Mouse (Mus musculus): ENCODE data around the gene Prkar1a.

DNA sequence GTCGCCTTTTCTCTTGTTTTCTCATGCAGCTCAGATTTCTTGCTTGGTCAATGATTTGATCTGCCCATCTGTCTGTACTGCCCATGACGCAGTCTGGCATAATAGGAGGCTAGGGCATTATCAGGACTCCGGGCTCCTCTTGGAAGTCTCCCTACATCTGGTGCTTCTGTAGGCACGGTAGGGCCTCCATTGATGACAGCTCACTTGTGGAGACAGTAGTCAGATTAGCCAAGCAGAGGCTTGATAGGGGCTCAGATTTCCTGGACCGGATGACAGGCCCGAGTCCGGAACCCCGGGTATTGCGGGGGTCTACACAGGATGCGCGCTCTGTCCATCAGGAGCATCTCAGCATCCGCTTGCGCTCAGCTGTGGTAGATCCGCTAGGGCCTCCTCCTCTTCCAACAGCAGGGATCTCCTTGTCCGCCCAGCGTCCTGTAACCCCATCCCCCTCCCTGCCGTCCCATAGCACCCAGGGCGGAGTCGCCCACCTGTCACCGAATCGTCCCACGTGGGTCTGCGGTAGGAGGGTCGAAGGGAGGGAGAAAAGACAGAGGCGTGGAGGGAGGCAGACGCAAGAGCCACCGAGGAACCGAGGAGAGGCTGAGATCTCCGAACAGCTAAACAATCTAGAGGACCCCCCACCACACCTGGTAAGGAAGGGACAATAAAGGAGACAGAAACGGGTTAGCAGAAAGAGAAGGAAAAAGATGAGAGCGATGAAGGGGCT, 933 bp downstream of the Prkar1a start:
- TF ChIP-seq CTCF (IDR thresholded peaks at IDR 0.05; ENCODE audit: extremely low read depth, insufficient read depth, low read length) (no peak), POLR2A (IDR thresholded peaks at IDR 0.05; ENCODE audit: extremely low read depth, insufficient read depth, low read length) (peak; percentile 87)
